Comparison of ENCODE assay signal across 13 mouse cellular contexts in the genomic region with DNA sequence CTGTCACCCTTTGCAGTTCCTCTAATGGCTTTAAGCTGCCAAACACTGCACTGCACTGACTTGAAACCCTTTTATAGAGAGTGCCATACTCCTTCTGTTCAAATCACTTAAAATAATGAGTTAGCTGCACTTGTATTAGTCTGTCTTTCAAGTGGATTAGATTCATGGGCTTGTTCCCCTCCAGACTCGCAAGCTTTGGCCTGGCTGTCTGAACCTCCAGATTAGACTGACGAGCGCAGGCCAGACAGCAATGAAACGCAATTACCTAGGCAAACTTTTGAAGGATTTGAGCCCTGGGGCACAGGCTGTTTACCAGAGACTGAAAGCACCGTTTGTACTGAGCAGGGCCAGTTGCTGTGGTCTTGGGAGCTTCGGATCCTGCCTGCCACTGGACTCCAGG.
DNase-seq lines count a peak whose midpoint lies in the region; ATAC-seq lines count a peak whose summit lies in the region.
"Had no signal": no experiment of that assay in that cellular context is flagged by ENCODE, and none has a peak within 500 bp of the region (broad histone marks: within the 10 kb centered on the region; RNA-seq: fewer than 3 reads in every experiment).

No protein-coding gene starts in this region.

- WGBS in midbrain, embryonic 14.5 days, result 25% methylated on average over 6 of the region's 6 CpGs
- WGBS in kidney, embryonic 15.5 days, result 40% methylated on average over 6 of the region's 6 CpGs

- no peak overlapping the region for H3K27ac ChIP-seq in midbrain, embryonic 14.5 days (replicated peaks; ENCODE audit: low read depth, low read length)
- no peak overlapping the region for H3K27ac ChIP-seq in kidney, embryonic 15.5 days
- H3K27ac ChIP-seq: liver, embryonic 15.5 days had no signal

- no peak overlapping the region for H3K4me2 ChIP-seq in midbrain, embryonic 14.5 days (ENCODE audit: low read length)
- H3K4me2 ChIP-seq in kidney, embryonic 15.5 days, result no peak overlapping the region
- H3K4me2 ChIP-seq: liver, embryonic 15.5 days had no signal

- no peak for ATAC-seq in midbrain, embryonic 14.5 days (ENCODE audit: low FRiP score, low TSS enrichment)
- no peak for ATAC-seq in kidney, embryonic 15.5 days (replicated peaks; ENCODE audit: low FRiP score)

- H3K9me3 ChIP-seq in midbrain, embryonic 14.5 days (ENCODE audit: control insufficient read depth, low read length), result no peaks in the 10 kb centered on the region
- H3K9me3 ChIP-seq in kidney, embryonic 15.5 days (replicated peaks), result no peaks in the 10 kb centered on the region
- H3K9me3 ChIP-seq: liver, embryonic 15.5 days had no signal

- no peaks in the 10 kb centered on the region; the same call in 1 of the 2 replicates for H3K4me1 ChIP-seq in midbrain, embryonic 14.5 days (ENCODE audit: control insufficient read depth, insufficient read depth, low read length)
- H3K4me1 ChIP-seq in kidney, embryonic 15.5 days, result peaks cover 23% of the 10 kb centered on the region
- H3K4me1 ChIP-seq: liver, embryonic 15.5 days had no signal

- DNase-seq in adrenal gland, postnatal 14 days, result peak; percentile 31
- no peak for DNase-seq in adrenal gland, postnatal 25 days
- DNase-seq in retina, postnatal 1 day, result peak; percentile 34
- no peak for DNase-seq in retina, embryonic 14.5 days (ENCODE audit: low spot score)
- peak; percentile 73 for DNase-seq in forelimb bud, embryonic 11.5 days (ENCODE audit: low read depth, low spot score)
- peak; percentile 55 for DNase-seq in midbrain, embryonic 14.5 days
- no peak for DNase-seq in thymus, postnatal 14 days
- DNase-seq: adrenal gland, postnatal 10 days; heart, postnatal 10 days; lung, postnatal 36 days; right cerebral cortex, postnatal 14 days had no signal

- H3K9ac ChIP-seq in midbrain, embryonic 14.5 days (replicated peaks; ENCODE audit: low read length), result no peak overlapping the region
- no peak overlapping the region for H3K9ac ChIP-seq in kidney, embryonic 15.5 days
- H3K9ac ChIP-seq: liver, embryonic 15.5 days had no signal

- H3K27me3 ChIP-seq in midbrain, embryonic 14.5 days (ENCODE audit: control insufficient read depth, insufficient read depth, low read length), result no peaks in the 10 kb centered on the region
- H3K27me3 ChIP-seq in kidney, embryonic 15.5 days, result 0 out of 2 replicates have a peak, but pooled peaks cover 11% of the 10 kb centered on the region
- H3K27me3 ChIP-seq: liver, embryonic 15.5 days had no signal

- H3K36me3 ChIP-seq in midbrain, embryonic 14.5 days (ENCODE audit: control insufficient read depth, insufficient read depth, low read length), result no peaks in the 10 kb centered on the region
- no peaks in the 10 kb centered on the region for H3K36me3 ChIP-seq in kidney, embryonic 15.5 days

- H3K4me3 ChIP-seq in midbrain, embryonic 14.5 days (replicated peaks; ENCODE audit: low read depth, low read length), result no peak overlapping the region
- H3K4me3 ChIP-seq in kidney, embryonic 15.5 days (replicated peaks), result no peak overlapping the region
- H3K4me3 ChIP-seq: liver, embryonic 15.5 days had no signal

Comparison
In these comparisons a context has a peak if more than half of its experiments do, and no peak if none do; other contexts are left out.
1. DNase-seq: peak in adrenal gland, postnatal 14 days (single experiment), retina, postnatal 1 day (single experiment), forelimb bud, embryonic 11.5 days (single experiment) and midbrain, embryonic 14.5 days (single experiment); none in adrenal gland, postnatal 25 days (single experiment), retina, embryonic 14.5 days (single experiment) and thymus, postnatal 14 days (single experiment).